Mouse (Mus musculus) neural tube, embryonic 12.5 days (tissue): ENCODE results near the gene Foxp2. TPM values are rescaled to one million over a fixed set of nuclear protein-coding genes. Genes with fewer than 3 reads are reported as not detected.

Experiments used
- ATAC-seq: fragments of 200-750 bp; cut with Nextera tagmentation; 2 replicates; pipeline ENCODE4 v1.8.0; 2017; ENCODE audit warnings: low read depth, mild to moderate bottlenecking, moderate TSS enrichment, moderate library complexity; ENCODE audit not compliant: low FRiP score
- H3K27ac ChIP-seq: fragments of 300-500 bp; sonication (generic); 2 replicates; pipeline ENCODE4 v1.5.1; 2016
- H3K27me3 ChIP-seq: fragments of 300-500 bp; sonication (generic); replicated peaks from 2 replicates; pipeline ENCODE4 v1.6.1; 2016; ENCODE audit warnings: mild to moderate bottlenecking
- H3K36me3 ChIP-seq: fragments of 300-500 bp; sonication (generic); 2 replicates; pipeline ENCODE4 v1.6.1; 2016; ENCODE audit warnings: mild to moderate bottlenecking
- H3K4me1 ChIP-seq: fragments of 300-500 bp; sonication (generic); 2 replicates; pipeline ENCODE4 v1.6.1; 2016
- H3K4me2 ChIP-seq: fragments of 300-500 bp; sonication (generic); replicated peaks from 2 replicates; pipeline ENCODE4 v1.6.1; 2016; ENCODE audit warnings: mild to moderate bottlenecking
- H3K4me3 ChIP-seq: fragments of 300-500 bp; sonication (generic); 2 replicates; pipeline ENCODE4 v1.5.1; 2016
- H3K9ac ChIP-seq: fragments of 300-500 bp; sonication (generic); 2 replicates; pipeline ENCODE4 v1.6.1; 2016; ENCODE audit warnings: mild to moderate bottlenecking
- H3K9me3 ChIP-seq: fragments of 300-500 bp; sonication (generic); 2 replicates; pipeline ENCODE4 v1.6.1; 2016; ENCODE audit warnings: mild to moderate bottlenecking
- WGBS: fragments of 180-500 bp; shearing (Covaris S2); methylation state at CpG from one replicate; pipeline ENCODE4 v1.1.7; 2016; 5-methylcytosine and 5-hydroxymethylcytosine counted together
- microRNA-seq: library from miRNA; unstranded; fragments of <30 nt; microRNA quantifications from one replicate; pipeline ENCODE4, GENCODE M21; 2017
- polyA plus RNA-seq: library from polyadenylated mRNA; unstranded; fragments of >200 nt; fragmentation: Nextera tagmentation; extraction: Ambion mirVana; gene quantifications from 2 replicates; pipeline ENCODE4 v1.2.1, GENCODE M21; 2016

Gene Foxp2
- polyA plus RNA-seq, 1 experiment from 2014 or later = 27.4 TPM

- H3K27ac ChIP-seq = no peak overlapping the region
These were observed 500.0 kb downstream of the Foxp2 start for GRCm38 (mm10) chr6:15401138-15401537.

GRCm38 (mm10) chr6:15402026-15402425, 500.9 kb downstream of the Foxp2 start:
- ATAC-seq = no peak
- Histone ChIP-seq H3K4me3 (no peak overlapping the region), H3K36me3 (no peaks in the 10 kb centered on the region), H3K27me3 (no peaks in the 10 kb centered on the region), H3K9ac (no peak overlapping the region), H3K27ac (no peak overlapping the region), H3K4me2 (no peak overlapping the region), H3K4me1 (0 out of 2 replicates have a peak, but pooled peaks cover 14% of the 10 kb centered on the region), H3K9me3 (no peaks in the 10 kb centered on the region)
- WGBS = 59% methylated on average over 4 of the region's 4 CpGs

More at GRCm38 (mm10) chr6:15401138-15401537, 500.0 kb downstream of the Foxp2 start:
- Histone ChIP-seq H3K4me3 (no peak overlapping the region), H3K4me2 (no peak overlapping the region), H3K36me3 (no peaks in the 10 kb centered on the region), H3K27me3 (no peaks in the 10 kb centered on the region), H3K4me1 (peaks cover 14% of the 10 kb centered on the region; the same call in 1 of the 2 replicates), H3K9me3 (no peaks in the 10 kb centered on the region), H3K9ac (no peak overlapping the region)
- 58% methylated on average over 3 of the region's 3 CpGs for WGBS
- ATAC-seq = no peak

- Histone ChIP-seq H3K9ac (no peak overlapping the region), H3K27ac (no peak overlapping the region), H3K4me3 (no peak overlapping the region), H3K4me2 (no peak overlapping the region), H3K27me3 (no peaks in the 10 kb centered on the region), H3K4me1 (peaks cover 19% of the 10 kb centered on the region), H3K36me3 (no peaks in the 10 kb centered on the region), H3K9me3 (no peaks in the 10 kb centered on the region)
- WGBS = 45% methylated on average over 4 of the region's 4 CpGs
- peak; percentile 10; the same call in 1 of the 2 replicates for ATAC-seq
These were observed 514.0 kb downstream of the Foxp2 start for GRCm38 (mm10) chr6:15415099-15415498.

GRCm38 (mm10) chr6:15459701-15460100, 558.6 kb downstream of the Foxp2 start:
- Histone ChIP-seq H3K9me3 (no peaks in the 10 kb centered on the region), H3K9ac (no peak overlapping the region), H3K4me1 (no peaks in the 10 kb centered on the region), H3K27me3 (no peaks in the 10 kb centered on the region), H3K4me2 (no peak overlapping the region), H3K27ac (no peak overlapping the region), H3K4me3 (no peak overlapping the region), H3K36me3 (no peaks in the 10 kb centered on the region)
- 86% methylated on average over 2 of the region's 2 CpGs for WGBS
- no peak for ATAC-seq

GRCm38 (mm10) chr6:15463390-15463789, 562.2 kb downstream of the Foxp2 start:
- 91% methylated on average over 2 of the region's 2 CpGs for WGBS
- ATAC-seq = no peak
- no peak overlapping the region for H3K9ac ChIP-seq
- no peak overlapping the region for H3K4me2 ChIP-seq
- H3K27me3 ChIP-seq = no peaks in the 10 kb centered on the region
- H3K27ac ChIP-seq = no peak overlapping the region
- H3K4me3 ChIP-seq = no peak overlapping the region
- H3K36me3 ChIP-seq = no peaks in the 10 kb centered on the region
- no peaks in the 10 kb centered on the region for H3K9me3 ChIP-seq
- H3K4me1 ChIP-seq = no peaks in the 10 kb centered on the region

- Histone ChIP-seq H3K4me2 (no peak overlapping the region), H3K27me3 (no peaks in the 10 kb centered on the region), H3K4me3 (no peak overlapping the region), H3K36me3 (no peaks in the 10 kb centered on the region), H3K9me3 (no peaks in the 10 kb centered on the region), H3K27ac (no peak overlapping the region), H3K4me1 (no peaks in the 10 kb centered on the region), H3K9ac (no peak overlapping the region)
- 83% methylated on average over 3 of the region's 3 CpGs for WGBS
- no peak for ATAC-seq
These were observed 564.3 kb downstream of the Foxp2 start for GRCm38 (mm10) chr6:15465471-15465870.

- 62% methylated on average over 1 of the region's 1 CpGs for WGBS
- Histone ChIP-seq H3K27ac (no peak overlapping the region), H3K9me3 (no peaks in the 10 kb centered on the region), H3K4me2 (no peak overlapping the region), H3K4me3 (no peak overlapping the region), H3K36me3 (no peaks in the 10 kb centered on the region), H3K9ac (no peak overlapping the region), H3K4me1 (no peaks in the 10 kb centered on the region), H3K27me3 (no peaks in the 10 kb centered on the region)
- ATAC-seq = no peak
These were observed 565.5 kb downstream of the Foxp2 start for GRCm38 (mm10) chr6:15466634-15467033.

GRCm38 (mm10) chr6:15486909-15487308, 585.8 kb downstream of the Foxp2 start:
- Histone ChIP-seq H3K27ac (no peak overlapping the region), H3K4me1 (no peaks in the 10 kb centered on the region), H3K36me3 (no peaks in the 10 kb centered on the region), H3K4me2 (no peak overlapping the region), H3K9me3 (no peaks in the 10 kb centered on the region), H3K27me3 (no peaks in the 10 kb centered on the region), H3K9ac (no peak overlapping the region), H3K4me3 (no peak overlapping the region)
- no peak for ATAC-seq
- 89% methylated on average over 2 of the region's 2 CpGs for WGBS

Small RNA genes lying within 50 kb of the gene (microRNA-seq; reads per million reads assigned to microRNA genes)
- gene Gm25470 = not detected

Other genes with a start within 250 kb of the Foxp2 start
- gene Ppp1r3a, start 146.1 kb upstream of the Foxp2 start, polyA plus RNA-seq = 0.06 TPM in 1 of 2 replicates, not detected in the other